Mouse (Mus musculus): ENCODE results near the gene Iqgap1.
"Not testable (repeated sequence)": the region's sequence is repeated elsewhere in the genome, so short reads cannot be mapped to it uniquely, and the experiment has no call there.

- not testable (repeated sequence) for TF ChIP-seq POLR2A (IDR thresholded peaks at IDR 0.05; ENCODE audit: borderline replicate concordance, extremely low read depth, insufficient read depth, insufficient read length, poor library complexity, severe bottlenecking); CTCF (IDR thresholded peaks at IDR 0.05; ENCODE audit: borderline replicate concordance, extremely low read depth, insufficient read depth, insufficient read length)
These were observed 7.3 kb upstream of the Iqgap1 start for GRCm38 (mm10) chr7:80832996-80833650.

Measured in brain, embryonic 14.5 days (tissue).